Mouse (Mus musculus): Measurements from ENCODE around the gene C2cd2l. TPM values are rescaled to one million over a fixed set of nuclear protein-coding genes. Genes with fewer than 3 reads are reported as not detected.
A peak's percentile ranks its signal among the peaks of the same experiment; 100 is the strongest.

Gene C2cd2l
- polyA plus RNA-seq, 1 experiment from 2014 or later, result 6.7 TPM

DNA sequence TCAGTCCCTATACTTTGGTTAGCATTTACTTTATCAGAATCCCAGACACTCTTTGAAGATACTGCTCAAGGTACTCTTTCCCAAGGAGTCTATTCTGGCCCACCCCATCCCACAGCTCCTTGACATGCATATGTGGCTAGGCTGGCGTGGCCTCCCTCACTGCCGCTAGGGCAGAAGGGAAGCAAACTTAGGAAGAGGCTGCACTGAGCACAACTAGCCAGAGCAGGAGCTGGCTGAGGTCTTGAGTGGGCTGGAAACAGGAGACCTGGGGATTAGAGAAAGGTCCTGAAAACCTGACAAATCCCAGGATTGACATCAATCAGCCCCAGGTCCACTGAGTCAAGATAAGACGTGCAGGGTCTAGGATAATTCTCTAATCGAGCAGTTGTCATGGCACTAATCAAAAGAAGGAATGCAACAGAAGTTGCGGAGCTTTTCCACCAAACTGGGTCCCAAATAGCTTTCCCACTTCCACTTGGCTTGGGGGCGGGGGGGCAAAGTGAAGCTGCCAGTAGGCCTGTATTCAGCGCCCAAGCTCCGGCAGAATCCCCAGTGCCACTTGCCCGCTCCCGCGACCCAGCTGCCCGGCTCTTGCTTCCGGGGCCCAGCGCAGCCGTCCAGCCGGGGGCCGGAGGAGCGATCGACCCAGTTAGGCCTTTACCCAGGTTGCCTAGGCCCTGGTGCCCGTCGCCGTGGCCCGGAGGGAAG lies 52.6 kb downstream of the C2cd2l start:
- H3K4me3 ChIP-seq (ENCODE audit: low read depth, low read length), result peak overlapping the region; percentile 53
- H3K9me3 ChIP-seq (ENCODE audit: low read depth, low read length), result no peaks in the 10 kb centered on the region
- peak; percentile 62 for DNase-seq
- peak; percentile 43 for ATAC-seq (ENCODE audit: insufficient read depth)
- H3K36me3 ChIP-seq (ENCODE audit: insufficient read depth), result no peaks in the 10 kb centered on the region
- TF ChIP-seq CTCF (IDR thresholded peaks at IDR 0.05; ENCODE audit: low read depth), result 0 out of 2 replicates have a peak, but pooled peaks have one; percentile 20
- H3K9ac ChIP-seq, result peak overlapping the region; percentile 79
- peaks cover 10% of the 10 kb centered on the region for H3K4me1 ChIP-seq (ENCODE audit: insufficient read depth)
- peak overlapping the region; percentile 79 for H3K4me2 ChIP-seq
- 7% methylated on average over 23 of the region's 23 CpGs for WGBS
- H3K27ac ChIP-seq (ENCODE audit: low read depth), result peak overlapping the region; percentile 80
- H3K27me3 ChIP-seq (ENCODE audit: insufficient read depth, low read length), result no peaks in the 10 kb centered on the region

DNA sequence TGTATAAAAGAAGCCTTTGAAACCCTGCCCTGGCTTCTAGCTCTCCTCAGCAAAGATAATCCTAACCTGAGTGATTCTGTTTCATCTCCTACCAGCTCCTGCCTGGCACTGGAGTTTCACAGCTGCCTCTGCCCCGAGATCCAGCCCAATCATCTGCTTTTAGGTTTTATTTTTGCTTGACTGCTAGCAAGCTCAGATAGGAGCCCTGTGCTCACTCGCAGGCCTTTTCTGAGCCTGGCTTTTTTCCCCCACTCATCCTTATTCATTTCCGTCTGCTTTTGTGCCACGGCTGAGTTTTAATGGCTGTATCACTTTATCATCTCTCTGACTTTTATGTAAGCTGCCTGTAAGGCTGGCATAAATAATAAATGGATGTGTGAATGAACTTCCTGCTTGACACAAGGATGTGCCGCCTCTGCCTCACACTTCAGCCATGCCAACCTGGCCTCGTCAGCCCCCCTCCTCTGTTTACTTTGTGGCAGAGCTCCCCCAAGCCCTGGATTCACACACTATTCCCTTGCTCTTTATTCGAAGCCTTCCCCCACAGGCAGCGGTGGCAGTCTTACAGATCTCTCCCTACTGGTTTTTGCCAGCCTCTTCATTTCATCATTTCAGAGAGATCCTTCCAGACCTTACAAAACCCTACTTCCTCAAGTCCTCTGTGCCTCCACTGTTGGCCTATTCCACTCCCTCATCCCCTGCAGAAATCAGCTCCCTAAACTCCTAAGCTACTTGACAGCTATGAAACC lies 53.4 kb downstream of the C2cd2l start:
- no peak overlapping the region for H3K4me3 ChIP-seq (ENCODE audit: low read depth, low read length)
- 37% methylated on average over 8 of the region's 8 CpGs for WGBS

DNA sequence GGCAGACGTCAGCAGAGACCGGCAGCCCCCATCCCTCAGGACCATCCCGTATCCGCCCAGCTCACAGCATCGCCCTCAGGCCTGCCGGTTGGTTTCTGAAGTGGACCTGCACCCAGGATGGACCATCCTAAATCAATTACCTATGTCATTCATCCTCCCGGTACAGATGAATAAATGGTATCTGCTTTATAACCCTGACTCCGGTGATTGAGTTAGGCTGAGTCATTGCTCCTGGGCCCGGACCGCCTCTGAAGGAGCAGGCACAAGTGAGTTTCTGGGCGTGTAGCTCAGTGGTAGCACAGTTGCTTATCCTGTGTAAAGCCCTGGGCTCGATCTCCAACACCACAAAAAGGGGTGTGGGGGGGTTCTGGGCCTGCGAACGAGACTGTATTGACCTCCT lies 58.7 kb downstream of the C2cd2l start:
- no peaks in the 10 kb centered on the region for H3K27me3 ChIP-seq (ENCODE audit: insufficient read depth, low read length)
- no peak for ATAC-seq (ENCODE audit: insufficient read depth)
- H3K36me3 ChIP-seq (ENCODE audit: insufficient read depth), result no peaks in the 10 kb centered on the region
- WGBS, result 83% methylated on average over 14 of the region's 14 CpGs
- no peak overlapping the region for H3K9ac ChIP-seq
- H3K27ac ChIP-seq (ENCODE audit: low read depth), result no peak overlapping the region
- DNase-seq, result no peak
- no peaks in the 10 kb centered on the region for H3K9me3 ChIP-seq (ENCODE audit: low read depth, low read length)
- H3K4me3 ChIP-seq (ENCODE audit: low read depth, low read length), result no peak overlapping the region
- no peaks in the 10 kb centered on the region; the same call in 1 of the 2 replicates for H3K4me1 ChIP-seq (ENCODE audit: insufficient read depth)
- TF ChIP-seq CTCF (IDR thresholded peaks at IDR 0.05; ENCODE audit: low read depth), result no peak
- no peak overlapping the region for H3K4me2 ChIP-seq

More for the DNA sequence above, 53.4 kb downstream of the C2cd2l start:
- no peak for TF ChIP-seq CTCF (IDR thresholded peaks at IDR 0.05; ENCODE audit: low read depth)
- DNase-seq (no peak), ATAC-seq (ENCODE audit: insufficient read depth) (no peak)
- Histone ChIP-seq H3K27me3 (ENCODE audit: insufficient read depth, low read length) (no peaks in the 10 kb centered on the region), H3K9me3 (ENCODE audit: low read depth, low read length) (no peaks in the 10 kb centered on the region), H3K36me3 (ENCODE audit: insufficient read depth) (no peaks in the 10 kb centered on the region), H3K4me2 (peak overlapping the region; percentile 79), H3K27ac (ENCODE audit: low read depth) (peak overlapping the region; percentile 80; the same call in 1 of the 2 replicates), H3K4me1 (ENCODE audit: insufficient read depth) (peaks cover 10% of the 10 kb centered on the region), H3K9ac (peak overlapping the region; percentile 79; the same call in 1 of the 2 replicates)

Small RNAs within 50 kb of the gene (microRNA-seq; reads per million reads assigned to microRNA genes)
- gene Gm44335 (ENCODE audit: borderline number of aligned reads), result not detected

Other genes with a start within 250 kb of the C2cd2l start
- 0.07 and 0.11 TPM in 2 replicates for gene Mfrp, start 218.6 kb downstream of the C2cd2l start, polyA plus RNA-seq (2014; fragmentation: Nextera tagmentation; extraction: Ambion mirVana)
- gene C1qtnf5, start 213.0 kb downstream of the C2cd2l start, polyA plus RNA-seq (2014; fragmentation: Nextera tagmentation; extraction: Ambion mirVana), result 4.7 and 5.0 TPM in 2 replicates
- 0.08 and 0.32 TPM in 2 replicates for gene Gm49380, start 206.8 kb downstream of the C2cd2l start, polyA plus RNA-seq (2014; fragmentation: Nextera tagmentation; extraction: Ambion mirVana)
- 85.6 and 89.2 TPM in 2 replicates for gene Rnf26, start 206.8 kb downstream of the C2cd2l start, polyA plus RNA-seq (2014; fragmentation: Nextera tagmentation; extraction: Ambion mirVana)
- gene Mcam, start 185.8 kb downstream of the C2cd2l start, polyA plus RNA-seq (2014; fragmentation: Nextera tagmentation; extraction: Ambion mirVana), result 84.9 and 87.7 TPM in 2 replicates
- gene Cbl, start 86.2 kb downstream of the C2cd2l start, polyA plus RNA-seq (2014; fragmentation: Nextera tagmentation; extraction: Ambion mirVana), result 20.9 and 21.9 TPM in 2 replicates
- not detected in 2 replicates for gene Ccdc153, start 79.6 kb downstream of the C2cd2l start, polyA plus RNA-seq (2014; fragmentation: Nextera tagmentation; extraction: Ambion mirVana)
- 0.11 and 0.13 TPM in 2 replicates for gene Pdzd3, start 68.8 kb downstream of the C2cd2l start, polyA plus RNA-seq (2014; fragmentation: Nextera tagmentation; extraction: Ambion mirVana)
- 9.2 and 9.6 TPM in 2 replicates for gene Nlrx1, start 51.7 kb downstream of the C2cd2l start, polyA plus RNA-seq (2014; fragmentation: Nextera tagmentation; extraction: Ambion mirVana)
- gene Abcg4, start 31.7 kb downstream of the C2cd2l start, polyA plus RNA-seq (2014; fragmentation: Nextera tagmentation; extraction: Ambion mirVana), result 2.4 and 2.7 TPM in 2 replicates
- 19.1 and 20.1 TPM in 2 replicates for gene Hinfp, start 14.6 kb downstream of the C2cd2l start, polyA plus RNA-seq (2014; fragmentation: Nextera tagmentation; extraction: Ambion mirVana)
- 41.0 and 43.4 TPM in 2 replicates for gene Dpagt1, start 5.7 kb upstream of the C2cd2l start, polyA plus RNA-seq (2014; fragmentation: Nextera tagmentation; extraction: Ambion mirVana)
- 391 and 419 TPM in 2 replicates for gene H2afx, start 14.4 kb upstream of the C2cd2l start, polyA plus RNA-seq (2014; fragmentation: Nextera tagmentation; extraction: Ambion mirVana)
- 128 and 131 TPM in 2 replicates for gene Hmbs, start 23.9 kb upstream of the C2cd2l start, polyA plus RNA-seq (2014; fragmentation: Nextera tagmentation; extraction: Ambion mirVana)
- 26.0 and 26.8 TPM in 2 replicates for gene Vps11, start 41.4 kb upstream of the C2cd2l start, polyA plus RNA-seq (2014; fragmentation: Nextera tagmentation; extraction: Ambion mirVana)
- 38.4 and 39.7 TPM in 2 replicates for gene Hyou1, start 59.2 kb upstream of the C2cd2l start, polyA plus RNA-seq (2014; fragmentation: Nextera tagmentation; extraction: Ambion mirVana)
- gene Slc37a4, start 76.6 kb upstream of the C2cd2l start, polyA plus RNA-seq (2014; fragmentation: Nextera tagmentation; extraction: Ambion mirVana), result 15.5 and 15.8 TPM in 2 replicates
- gene Rps25, start 86.9 kb upstream of the C2cd2l start, polyA plus RNA-seq (2014; fragmentation: Nextera tagmentation; extraction: Ambion mirVana), result 2,509 and 2,694 TPM in 2 replicates
- gene Trappc4, start 87.3 kb upstream of the C2cd2l start, polyA plus RNA-seq (2014; fragmentation: Nextera tagmentation; extraction: Ambion mirVana), result 116 and 121 TPM in 2 replicates
- gene Ccdc84, start 98.3 kb upstream of the C2cd2l start, polyA plus RNA-seq (2014; fragmentation: Nextera tagmentation; extraction: Ambion mirVana), result 24.4 and 27.7 TPM in 2 replicates
- not detected in 2 replicates for gene Foxr1, start 120.9 kb upstream of the C2cd2l start, polyA plus RNA-seq (2014; fragmentation: Nextera tagmentation; extraction: Ambion mirVana)
- 0.39 and 0.53 TPM in 2 replicates for gene Upk2, start 134.7 kb upstream of the C2cd2l start, polyA plus RNA-seq (2014; fragmentation: Nextera tagmentation; extraction: Ambion mirVana)
- gene Bcl9l, start 162.5 kb upstream of the C2cd2l start, polyA plus RNA-seq (2014; fragmentation: Nextera tagmentation; extraction: Ambion mirVana), result 16.3 and 17.3 TPM in 2 replicates
- not detected in 2 replicates for gene Cxcr5, start 241.6 kb upstream of the C2cd2l start, polyA plus RNA-seq (2014; fragmentation: Nextera tagmentation; extraction: Ambion mirVana)

Measured in lung, embryonic 14.5 days (tissue).